Mouse (Mus musculus) liver, embryonic 13.5 days (tissue): Measurements from ENCODE around the gene Crispld2. TPM values are rescaled to one million over a fixed set of nuclear protein-coding genes. Genes with fewer than 3 reads are reported as not detected.

ENCODE experiments used
- ATAC-seq: fragments of 200-750 bp; cut with Nextera tagmentation; 2 replicates; pipeline ENCODE4 v1.8.0; 2017; ENCODE audit warnings: low read depth, mild to moderate bottlenecking, moderate number of reproducible peaks, moderate library complexity
- DNase-seq: peaks from one replicate; pipeline ENCODE4 v3.0.0; 2022
- H3K27ac ChIP-seq: fragments of 300-500 bp; sonication (generic); 2 replicates; pipeline ENCODE4 v1.5.1; 2015; ENCODE audit warnings: moderate library complexity, mild to moderate bottlenecking, inconsistent platforms
- H3K27me3 ChIP-seq: fragments of 300-500 bp; sonication (generic); 2 replicates; pipeline ENCODE4 v1.6.1; 2015; ENCODE audit warnings: mild to moderate bottlenecking, inconsistent platforms
- H3K36me3 ChIP-seq: fragments of 300-500 bp; sonication (generic); 2 replicates; pipeline ENCODE4 v1.6.1; 2015; ENCODE audit warnings: mild to moderate bottlenecking, inconsistent platforms
- H3K4me1 ChIP-seq: fragments of 300-500 bp; sonication (generic); replicated peaks from 2 replicates; pipeline ENCODE4 v1.6.1; 2015; ENCODE audit warnings: inconsistent platforms
- H3K4me2 ChIP-seq: fragments of 300-500 bp; sonication (generic); 2 replicates; pipeline ENCODE4 v1.6.1; 2015; ENCODE audit warnings: inconsistent platforms, mild to moderate bottlenecking, moderate library complexity
- H3K4me3 ChIP-seq: fragments of 300-500 bp; sonication (generic); replicated peaks from 2 replicates; pipeline ENCODE4 v1.5.1; 2015; ENCODE audit warnings: mild to moderate bottlenecking, inconsistent platforms
- H3K9ac ChIP-seq: fragments of 300-500 bp; sonication (generic); 2 replicates; pipeline ENCODE4 v1.6.1; 2015; ENCODE audit warnings: mild to moderate bottlenecking, inconsistent platforms
- H3K9me3 ChIP-seq: fragments of 300-500 bp; sonication (generic); replicated peaks from 2 replicates; pipeline ENCODE4 v1.6.1; 2016; ENCODE audit warnings: inconsistent platforms
- WGBS: fragments of 180-500 bp; shearing (Covaris S2); methylation state at CpG from one replicate; pipeline ENCODE4 v1.1.7; 2015; ENCODE audit not compliant: insufficient replicate concordance; 5-methylcytosine and 5-hydroxymethylcytosine counted together
- polyA plus RNA-seq: library from polyadenylated mRNA; unstranded; fragments of >200 nt; fragmentation: Nextera tagmentation; extraction: Ambion mirVana; gene quantifications from 2 replicates; pipeline ENCODE4 v1.2.1, GENCODE M21; 2015

Crispld2 gene
- polyA plus RNA-seq, 1 experiment from 2014 or later = 0.74 TPM

GRCm38 (mm10) chr8:120036578-120036977, 44.3 kb downstream of the Crispld2 start:
- H3K4me1 ChIP-seq = peaks cover 14% of the 10 kb centered on the region
- H3K4me2 ChIP-seq = no peak overlapping the region
- H3K27ac ChIP-seq = no peak overlapping the region
- 65% methylated on average over 4 of the region's 4 CpGs for WGBS
- no peaks in the 10 kb centered on the region for H3K36me3 ChIP-seq
- no peak overlapping the region for H3K9ac ChIP-seq
- DNase-seq (no peak), ATAC-seq (no peak)
- H3K9me3 ChIP-seq = no peaks in the 10 kb centered on the region
- H3K27me3 ChIP-seq = 0 out of 2 replicates have a peak, but pooled peaks cover 4% of the 10 kb centered on the region
- no peak overlapping the region for H3K4me3 ChIP-seq

DNA sequence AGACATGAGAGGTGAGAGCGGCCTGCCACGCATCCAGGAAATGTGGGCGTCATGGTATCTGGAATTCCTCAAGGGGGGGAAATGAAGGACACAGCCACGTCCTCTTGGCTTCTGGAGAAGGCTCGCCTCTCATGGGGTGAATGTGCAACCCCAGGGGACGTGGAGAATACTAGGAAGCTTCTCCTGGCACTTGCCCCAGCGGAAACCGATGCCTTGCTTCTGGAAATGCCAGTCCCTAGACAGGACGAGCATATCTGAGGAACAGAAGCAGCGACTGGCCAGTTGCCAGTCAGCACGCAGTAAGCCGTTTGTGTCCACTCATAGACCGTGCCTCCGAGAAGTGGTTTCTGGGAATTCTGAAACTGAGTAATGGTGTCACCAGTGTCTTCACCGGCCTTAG, 45.0 kb downstream of the Crispld2 start:
- 0 out of 2 replicates have a peak, but pooled peaks cover 4% of the 10 kb centered on the region for H3K27me3 ChIP-seq
- H3K4me2 ChIP-seq = no peak overlapping the region
- DNase-seq = no peak
- no peak overlapping the region for H3K4me3 ChIP-seq
- H3K36me3 ChIP-seq = no peaks in the 10 kb centered on the region
- H3K9ac ChIP-seq = no peak overlapping the region
- ATAC-seq = no peak
- 71% methylated on average over 15 of the region's 15 CpGs for WGBS
- peaks cover 17% of the 10 kb centered on the region for H3K4me1 ChIP-seq
- H3K27ac ChIP-seq = no peak overlapping the region
- H3K9me3 ChIP-seq = no peaks in the 10 kb centered on the region

GRCm38 (mm10) chr8:120037611-120038010, 45.4 kb downstream of the Crispld2 start:
- ATAC-seq (no peak), DNase-seq (no peak)
- Histone ChIP-seq H3K4me3 (no peak overlapping the region), H3K4me2 (no peak overlapping the region), H3K27ac (no peak overlapping the region), H3K4me1 (peaks cover 20% of the 10 kb centered on the region), H3K9me3 (no peaks in the 10 kb centered on the region), H3K36me3 (no peaks in the 10 kb centered on the region), H3K9ac (no peak overlapping the region), H3K27me3 (0 out of 2 replicates have a peak, but pooled peaks cover 4% of the 10 kb centered on the region)
- 69% methylated on average over 8 of the region's 8 CpGs for WGBS

DNA sequence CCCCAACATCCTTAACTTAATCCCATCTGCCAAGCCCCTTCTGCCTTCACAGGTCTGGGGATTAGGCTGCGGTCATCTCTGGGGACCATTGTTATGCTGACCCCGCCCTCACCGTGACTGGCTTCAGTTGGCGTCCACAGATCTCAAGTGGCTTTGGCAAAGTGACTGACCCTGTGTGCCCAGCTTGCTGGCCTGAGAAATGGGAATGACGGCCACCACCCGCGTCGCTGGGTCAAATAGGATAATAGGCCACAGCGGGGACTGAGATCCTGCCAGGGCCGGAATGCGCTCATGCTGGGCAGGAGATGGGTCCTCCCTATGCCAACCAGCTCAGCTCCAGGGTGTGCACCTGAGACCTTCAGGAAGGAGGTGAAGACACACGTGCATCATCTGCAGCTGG, 46.5 kb downstream of the Crispld2 start:
- no peaks in the 10 kb centered on the region for H3K36me3 ChIP-seq
- H3K9me3 ChIP-seq = no peaks in the 10 kb centered on the region
- no peak overlapping the region for H3K27ac ChIP-seq
- DNase-seq (no peak), ATAC-seq (no peak)
- H3K4me1 ChIP-seq = peaks cover 28% of the 10 kb centered on the region
- 81% methylated on average over 12 of the region's 12 CpGs for WGBS
- no peak overlapping the region for H3K4me2 ChIP-seq
- H3K27me3 ChIP-seq = 0 out of 2 replicates have a peak, but pooled peaks cover 4% of the 10 kb centered on the region
- no peak overlapping the region for H3K4me3 ChIP-seq
- H3K9ac ChIP-seq = no peak overlapping the region

DNA sequence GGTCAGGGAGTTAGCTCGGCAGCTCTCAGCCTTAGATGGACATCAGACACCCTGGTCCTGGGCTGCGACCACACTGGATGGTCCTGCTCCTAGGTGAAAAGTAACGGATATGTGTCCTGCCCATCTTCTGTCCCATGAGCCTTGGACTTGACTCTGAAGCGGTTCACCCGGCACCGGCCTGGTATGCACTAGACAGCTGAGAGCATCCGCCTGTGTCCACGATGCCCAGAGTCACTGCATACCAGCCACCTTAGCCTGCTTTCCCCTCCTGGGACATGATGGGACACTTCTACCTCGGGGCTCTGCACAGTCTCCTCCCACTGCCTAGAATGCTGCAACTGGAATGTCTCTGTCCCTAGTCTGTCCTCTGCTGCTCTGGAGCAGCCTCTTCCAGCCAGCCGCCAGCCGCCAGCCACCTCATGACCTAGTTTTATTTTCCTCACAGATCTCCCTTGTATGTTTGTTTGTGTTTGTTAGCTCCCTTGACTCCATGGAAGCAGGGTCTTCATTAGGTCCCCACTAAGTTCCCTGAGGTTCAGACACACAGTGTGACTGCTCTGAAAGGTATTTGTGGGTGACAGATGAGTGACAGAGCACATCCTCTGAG, 47.2 kb downstream of the Crispld2 start:
- no peak for ATAC-seq
- H3K4me3 ChIP-seq = no peak overlapping the region
- H3K9me3 ChIP-seq = no peaks in the 10 kb centered on the region
- H3K9ac ChIP-seq = no peak overlapping the region
- 71% methylated on average over 11 of the region's 11 CpGs for WGBS
- H3K27ac ChIP-seq = no peak overlapping the region
- 0 out of 2 replicates have a peak, but pooled peaks cover 4% of the 10 kb centered on the region for H3K27me3 ChIP-seq
- no peak overlapping the region for H3K4me2 ChIP-seq
- DNase-seq = no peak
- H3K4me1 ChIP-seq = peaks cover 28% of the 10 kb centered on the region
- no peaks in the 10 kb centered on the region for H3K36me3 ChIP-seq

GRCm38 (mm10) chr8:120040861-120041260, 48.6 kb downstream of the Crispld2 start:
- H3K9ac ChIP-seq = no peak overlapping the region
- peaks cover 28% of the 10 kb centered on the region for H3K4me1 ChIP-seq
- 0 out of 2 replicates have a peak, but pooled peaks cover 4% of the 10 kb centered on the region for H3K27me3 ChIP-seq

GRCm38 (mm10) chr8:120042542-120043312, 50.5 kb downstream of the Crispld2 start:
- no peaks in the 10 kb centered on the region for H3K9me3 ChIP-seq
- DNase-seq (no peak), ATAC-seq (peak; percentile 59; the same call in 1 of the 2 replicates)
- peak overlapping the region; percentile 23 for H3K27ac ChIP-seq
- H3K27me3 ChIP-seq = no peaks in the 10 kb centered on the region
- no peaks in the 10 kb centered on the region for H3K36me3 ChIP-seq
- 39% methylated on average over 10 of the region's 10 CpGs for WGBS
- peaks cover 23% of the 10 kb centered on the region for H3K4me1 ChIP-seq
- H3K4me3 ChIP-seq = no peak overlapping the region
- H3K4me2 ChIP-seq = no peak overlapping the region
- H3K9ac ChIP-seq = no peak overlapping the region

More at GRCm38 (mm10) chr8:120040861-120041260, 48.6 kb downstream of the Crispld2 start:
- no peak for DNase-seq
- WGBS = 13% methylated on average over 1 of the region's 1 CpGs
- Histone ChIP-seq H3K36me3 (no peaks in the 10 kb centered on the region), H3K4me2 (no peak overlapping the region), H3K9me3 (no peaks in the 10 kb centered on the region), H3K4me3 (no peak overlapping the region), H3K27ac (no peak overlapping the region)
- peak; percentile 61 for ATAC-seq

- Histone ChIP-seq H3K4me2 (no peak overlapping the region), H3K27ac (no peak overlapping the region), H3K27me3 (peaks cover 11% of the 10 kb centered on the region), H3K4me3 (no peak overlapping the region), H3K4me1 (peaks cover 23% of the 10 kb centered on the region), H3K9ac (no peak overlapping the region), H3K36me3 (no peaks in the 10 kb centered on the region), H3K9me3 (no peaks in the 10 kb centered on the region)
- DNase-seq (no peak), ATAC-seq (no peak)
- WGBS = 70% methylated on average over 8 of the region's 8 CpGs
Measured at GRCm38 (mm10) chr8:120044907-120045306, 52.7 kb downstream of the Crispld2 start.

- DNase-seq (no peak), ATAC-seq (no peak)
- peaks cover 17% of the 10 kb centered on the region for H3K27me3 ChIP-seq
- 47% methylated on average over 5 of the region's 5 CpGs for WGBS
- peaks cover 21% of the 10 kb centered on the region for H3K4me1 ChIP-seq
- no peak overlapping the region for H3K4me2 ChIP-seq
- H3K27ac ChIP-seq = no peak overlapping the region
- no peaks in the 10 kb centered on the region for H3K36me3 ChIP-seq
- no peak overlapping the region for H3K4me3 ChIP-seq
- H3K9ac ChIP-seq = no peak overlapping the region
- no peaks in the 10 kb centered on the region for H3K9me3 ChIP-seq
Measured at GRCm38 (mm10) chr8:120045471-120045870, 53.2 kb downstream of the Crispld2 start.

DNA sequence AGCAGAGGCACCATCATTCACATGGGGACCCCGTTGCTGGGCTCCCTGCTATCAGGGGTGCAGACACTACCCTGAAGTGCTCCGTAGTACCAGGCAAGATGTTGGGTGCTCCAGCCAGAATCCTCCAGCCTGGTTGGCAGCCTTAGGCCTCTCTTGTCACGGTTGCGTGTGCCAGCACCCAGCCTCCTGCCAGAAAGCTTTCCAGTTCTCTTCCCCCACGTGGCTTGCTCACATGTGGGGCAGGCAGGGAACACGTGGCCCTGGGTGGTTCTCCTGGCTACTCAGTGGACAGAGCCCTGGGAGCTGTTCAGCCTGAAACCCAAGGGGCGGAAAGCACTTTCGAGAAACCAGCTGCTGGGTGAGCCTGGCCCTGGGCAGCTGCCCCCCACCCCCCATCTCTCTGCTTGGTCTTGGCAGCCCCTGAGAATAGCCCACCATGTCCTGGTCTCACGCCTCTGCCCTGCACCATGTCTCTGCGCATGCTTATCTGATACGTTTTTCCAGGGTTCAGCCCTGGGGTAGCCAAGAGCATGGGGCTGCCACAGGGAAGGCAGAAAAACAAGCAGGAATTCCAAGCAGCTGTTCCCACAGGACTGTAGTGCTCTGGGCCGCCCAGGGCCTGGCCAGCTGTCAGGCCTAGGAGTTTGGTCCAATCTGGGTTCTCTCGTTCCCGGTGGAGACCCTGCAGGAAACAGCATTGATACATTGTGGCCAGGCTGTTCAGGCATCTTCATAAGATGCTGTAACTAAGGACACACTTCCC, 54.2 kb downstream of the Crispld2 start:
- 60% methylated on average over 14 of the region's 14 CpGs for WGBS
- no peak overlapping the region for H3K4me3 ChIP-seq
- H3K4me2 ChIP-seq = no peak overlapping the region
- DNase-seq (no peak), ATAC-seq (no peak)
- H3K36me3 ChIP-seq = no peaks in the 10 kb centered on the region
- no peak overlapping the region for H3K27ac ChIP-seq
- H3K9me3 ChIP-seq = no peaks in the 10 kb centered on the region
- peaks cover 14% of the 10 kb centered on the region for H3K4me1 ChIP-seq
- H3K27me3 ChIP-seq = peaks cover 22% of the 10 kb centered on the region
- H3K9ac ChIP-seq = no peak overlapping the region

- Histone ChIP-seq H3K4me1 (no peaks in the 10 kb centered on the region), H3K4me2 (no peak overlapping the region), H3K4me3 (no peak overlapping the region), H3K9me3 (no peaks in the 10 kb centered on the region), H3K27ac (no peak overlapping the region), H3K9ac (no peak overlapping the region), H3K27me3 (peaks cover 29% of the 10 kb centered on the region), H3K36me3 (no peaks in the 10 kb centered on the region)
- no peak for DNase-seq
- no peak for ATAC-seq
- 14% methylated on average over 13 of the region's 13 CpGs for WGBS
Measured at GRCm38 (mm10) chr8:120049949-120050348, 57.7 kb downstream of the Crispld2 start.
